Mouse (Mus musculus): ENCODE data around the gene Mgst2. TPM values are rescaled to one million over a fixed set of nuclear protein-coding genes. Genes with fewer than 3 reads are reported as not detected.

Mgst2 gene
- total and polyA plus RNA-seq, 3 experiments: 48.8 to 147 (median 76.0) TPM

DNA sequence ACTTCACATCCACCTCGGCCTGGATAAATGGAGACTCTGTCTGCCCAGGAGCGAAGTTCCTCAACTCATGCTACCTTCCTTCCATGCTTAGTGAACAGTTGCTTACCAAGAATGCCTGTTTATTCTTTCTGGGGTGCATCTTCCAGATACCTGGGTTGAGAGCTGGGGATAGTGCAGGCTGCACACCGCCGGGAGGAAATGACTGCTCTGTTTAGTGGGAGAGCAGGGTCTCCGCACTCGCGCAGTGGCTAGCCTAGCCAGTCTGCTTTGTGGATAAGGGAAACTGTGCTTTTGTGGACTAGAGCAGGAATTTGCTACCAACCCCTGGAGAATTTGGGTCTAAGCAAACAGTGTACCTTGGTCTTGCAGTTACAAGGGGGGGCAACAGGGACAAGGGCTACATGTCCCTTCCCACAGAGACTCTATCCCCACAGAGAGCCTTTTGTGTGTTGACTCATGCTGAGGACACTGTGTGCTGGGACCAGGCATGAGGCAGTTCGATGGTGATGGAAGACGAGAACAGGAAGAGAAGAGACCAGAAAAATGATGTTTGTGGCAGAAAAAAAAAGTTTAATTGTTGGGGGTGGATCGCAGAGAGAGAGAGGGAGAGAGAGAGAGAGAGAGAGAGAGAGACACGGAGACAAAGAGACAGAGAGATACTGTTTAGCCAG is 1.9 kb downstream of the Mgst2 start (continued):
- TF ChIP-seq JUND (conservative IDR thresholded peaks at IDR 0.05; ENCODE audit: low read depth, low read length): no peak
- no peak for TF ChIP-seq USF1 (IDR thresholded peaks at IDR 0.05; ENCODE audit: low read depth, low read length)
- TF ChIP-seq CHD1 (IDR thresholded peaks at IDR 0.05; ENCODE audit: low read depth, low read length): peak; percentile 89
- peak; percentile 59; the same call in 1 of the 2 replicates for TF ChIP-seq MXI1 (IDR thresholded peaks at IDR 0.05; ENCODE audit: low read depth, low read length)
- no peak for TF ChIP-seq USF2 (conservative IDR thresholded peaks at IDR 0.05; ENCODE audit: low read depth, low read length)
- TF ChIP-seq TBP (conservative IDR thresholded peaks at IDR 0.05; ENCODE audit: low read depth, low read length): no peak

- peak overlapping the region; percentile 84 for H3K27ac ChIP-seq (ENCODE audit: insufficient read depth, low read depth)
- in situ Hi-C loops (cut with MboI; ENCODE audit: low pct_ligation_motif_present, low pct_unique_long_range_greater_than_20kb, low sequenced_read_pairs): no loop called here
- peak overlapping the region; percentile 53 to 66 (median 65) for H3K4me3 ChIP-seq (replicated peaks in 1 of 3; ENCODE audit: low read depth in 2 of 3, low read length in 2 of 3, poor library complexity in 1 of 3)
- peak overlapping the region; percentile 82 for H3K9ac ChIP-seq (ENCODE audit: insufficient read depth, low read depth)
- no peaks in the 10 kb centered on the region for H3K27me3 ChIP-seq (replicated peaks)
- peaks cover 13 to 53% of the 10 kb centered on the region in 2 experiments for H3K4me1 ChIP-seq (ENCODE audit: control insufficient read depth in 1 of 2, insufficient read depth in 2 of 2)
- H3K79me2 ChIP-seq (replicated peaks; ENCODE audit: control insufficient read depth, extremely low read depth, insufficient read depth, poor library complexity, severe bottlenecking): peaks cover 2% of the 10 kb centered on the region; the same call in 1 of the 2 replicates
- DNase-seq (ENCODE audit: extremely low read depth): no peak
- peak overlapping the region; percentile 95 for H3K4me2 ChIP-seq (ENCODE audit: insufficient read depth, low read depth, poor library complexity, severe bottlenecking)
- dilution Hi-C loops (cut with MboI; ENCODE audit: extremely low pct_ligation_motif_present, extremely low pct_unique_long_range_greater_than_20kb, low sequenced_read_pairs): no loop called here
- H3K9me3 ChIP-seq (replicated peaks; ENCODE audit: low read length): no peaks in the 10 kb centered on the region
- peaks cover 3 to 26% of the 10 kb centered on the region in 2 experiments for H3K36me3 ChIP-seq (replicated peaks in 1 of 2; ENCODE audit: control insufficient read depth in 1 of 2, insufficient read depth in 1 of 2, low read length in 1 of 2)
- TF ChIP-seq PAX5 (IDR thresholded peaks at IDR 0.05; ENCODE audit: low read length): no peak
- peak; percentile 85 for TF ChIP-seq ELF1 (IDR thresholded peaks at IDR 0.05; ENCODE audit: low read depth, low read length)
- no peak for TF ChIP-seq CTCF (conservative IDR thresholded peaks at IDR 0.05 in 1 of 2, IDR thresholded peaks at IDR 0.05 in 1 of 2; ENCODE audit: low read depth in 2 of 2, low read length in 2 of 2)
- no peak; the same call in 1 of the 2 replicates for TF ChIP-seq ETS1 (conservative IDR thresholded peaks at IDR 0.05; ENCODE audit: low read depth, low read length)
- peak; percentile 38; the same call in 1 of the 2 replicates for TF ChIP-seq POLR2A (IDR thresholded peaks at IDR 0.05; ENCODE audit: low read depth, low read length)
- TF ChIP-seq TCF12 (IDR thresholded peaks at IDR 0.05; ENCODE audit: low read depth, low read length): no peak
- no peak for TF ChIP-seq MYC (IDR thresholded peaks at IDR 0.05; ENCODE audit: low read depth, low read length)
- TF ChIP-seq MXI1 (IDR thresholded peaks at IDR 0.05; ENCODE audit: low read depth, low read length): no peak; the same call in 1 of the 2 replicates
- TF ChIP-seq SIN3A (IDR thresholded peaks at IDR 0.05; ENCODE audit: low read length): no peak
- no peak for TF ChIP-seq KAT2A (IDR thresholded peaks at IDR 0.05; ENCODE audit: insufficient replicate concordance, low read length)
- 0 out of 2 replicates have a peak, but pooled peaks have one; percentile 3 for TF ChIP-seq EP300 (IDR thresholded peaks at IDR 0.05; ENCODE audit: low read length)
- TF ChIP-seq ZMIZ1 (IDR thresholded peaks at IDR 0.05; ENCODE audit: low read depth, low read length): no peak
- TF ChIP-seq CHD2 (IDR thresholded peaks at IDR 0.05; ENCODE audit: low read length): no peak
- TF ChIP-seq BHLHE40 (IDR thresholded peaks at IDR 0.05; ENCODE audit: low read depth, low read length): no peak
- TF ChIP-seq POLR2AphosphoS2 (IDR thresholded peaks at IDR 0.05; ENCODE audit: low read depth, low read length): no peak
- 0 out of 2 replicates have a peak, but pooled peaks have one; percentile 4 for TF ChIP-seq ZNF384 (IDR thresholded peaks at IDR 0.05; ENCODE audit: low read depth, low read length)
- no peak for TF ChIP-seq MAX (IDR thresholded peaks at IDR 0.05; ENCODE audit: low read length)
- no peak for TF ChIP-seq ZC3H11A (IDR thresholded peaks at IDR 0.05; ENCODE audit: low read depth, low read length)
- TF ChIP-seq JUND (conservative IDR thresholded peaks at IDR 0.05; ENCODE audit: low read depth, low read length): no peak
- TF ChIP-seq JUN (IDR thresholded peaks at IDR 0.05; ENCODE audit: insufficient read depth, low read depth, low read length): 0 out of 2 replicates have a peak, but pooled peaks have one; percentile 0
- peak; percentile 34; the same call in 1 of the 2 replicates for TF ChIP-seq CHD1 (IDR thresholded peaks at IDR 0.05; ENCODE audit: low read depth, low read length)
- TF ChIP-seq SMC3 (IDR thresholded peaks at IDR 0.05; ENCODE audit: low read depth, low read length): no peak
- TF ChIP-seq E2F4 (IDR thresholded peaks at IDR 0.05; ENCODE audit: insufficient replicate concordance, low read depth, low read length): no peak
- no peak for TF ChIP-seq RAD21 (IDR thresholded peaks at IDR 0.05; ENCODE audit: low read depth, low read length)
- TF ChIP-seq USF1 (IDR thresholded peaks at IDR 0.05; ENCODE audit: low read depth, low read length): no peak
- peak; percentile 66 for TF ChIP-seq HCFC1 (IDR thresholded peaks at IDR 0.05; ENCODE audit: low read depth, low read length)
- TF ChIP-seq MAFK (IDR thresholded peaks at IDR 0.05; ENCODE audit: insufficient replicate concordance, low read length): no peak
- TF ChIP-seq MAZ (IDR thresholded peaks at IDR 0.05; ENCODE audit: low read depth, low read length): no peak
- no peak for TF ChIP-seq ZKSCAN1 (IDR thresholded peaks at IDR 0.05; ENCODE audit: borderline replicate concordance, low read depth, low read length)
- 0 out of 2 replicates have a peak, but pooled peaks have one; percentile 37 for TF ChIP-seq IRF4 (IDR thresholded peaks at IDR 0.05; ENCODE audit: low read depth, low read length)
- TF ChIP-seq TBP (conservative IDR thresholded peaks at IDR 0.05; ENCODE audit: low read depth, low read length): peak; percentile 81
- TF ChIP-seq UBTF (IDR thresholded peaks at IDR 0.05; ENCODE audit: low read depth, low read length): no peak
- no peak for TF ChIP-seq RCOR1 (conservative IDR thresholded peaks at IDR 0.05; ENCODE audit: low read depth, low read length)
- TF ChIP-seq NRF1 (IDR thresholded peaks at IDR 0.05; ENCODE audit: low read depth, low read length): no peak
- TF ChIP-seq MEF2A (IDR thresholded peaks at IDR 0.05; ENCODE audit: borderline replicate concordance, low read depth, low read length): no peak
These were observed 2.4 kb downstream of the Mgst2 start for GRCm38 (mm10) chr3:51662557-51662956.
